Mouse (Mus musculus) liver, embryonic 14.5 days (tissue): ENCODE data around the gene Pdia5.

Experiments used
- CTCF ChIP-seq: IDR thresholded peaks from 2 replicates; pipeline ENCODE4 v1.5.1; 2016; ENCODE audit warnings: antibody characterized with exemption, low read depth, control low read depth
- EP300 ChIP-seq: IDR thresholded peaks from 2 replicates; pipeline ENCODE4 v1.6.1; 2016; ENCODE audit warnings: antibody characterized with exemption, low read depth

GRCm38 (mm10) chr16:35519245-35519644 lies 28.6 kb upstream of the Pdia5 start:
- TF ChIP-seq CTCF (no peak), EP300 (no peak)
